Mouse (Mus musculus) urinary bladder, adult 2 months (tissue): ENCODE measurements around the gene Car1. TPM values are rescaled to one million over a fixed set of nuclear protein-coding genes. Genes with fewer than 3 reads are reported as not detected.
"Not testable (repeated sequence)": the region's sequence is repeated elsewhere in the genome, so short reads cannot be mapped to it uniquely, and the experiment has no call there.

Experiments used
- DNase-seq: peaks from one replicate; pipeline ENCODE4 v3.0.0; 2022; ENCODE audit warnings: low spot score
- polyA plus RNA-seq: library from polyadenylated mRNA; depleted of rRNA; stranded (reverse); fragments of >200 nt; gene quantifications from 2 replicates; pipeline ENCODE4 v1.2.3, GENCODE M21; 2012; rRNA removed

Car1 gene
- polyA plus RNA-seq, 1 experiment, result 0.21 TPM

DNA sequence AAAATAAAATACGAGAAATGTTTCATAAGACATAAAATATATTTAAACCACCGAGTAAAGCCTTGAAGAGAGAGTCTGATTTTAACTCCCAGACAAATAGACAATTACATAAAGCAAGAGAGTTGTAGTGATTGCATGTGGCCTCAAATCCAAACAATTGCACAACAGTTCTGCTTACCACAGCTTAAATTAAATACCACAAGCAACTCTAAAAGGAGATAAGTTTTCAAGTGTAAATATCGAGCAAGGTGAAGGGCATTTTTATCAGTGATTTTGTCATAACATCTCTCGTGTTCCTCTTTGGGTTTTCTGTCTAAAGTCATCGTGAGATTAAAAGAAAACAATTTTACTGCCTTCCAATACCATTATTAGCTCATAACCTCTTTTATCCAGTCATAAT, 25.0 kb downstream of the Car1 start:
- DNase-seq, result not testable (repeated sequence)

DNA sequence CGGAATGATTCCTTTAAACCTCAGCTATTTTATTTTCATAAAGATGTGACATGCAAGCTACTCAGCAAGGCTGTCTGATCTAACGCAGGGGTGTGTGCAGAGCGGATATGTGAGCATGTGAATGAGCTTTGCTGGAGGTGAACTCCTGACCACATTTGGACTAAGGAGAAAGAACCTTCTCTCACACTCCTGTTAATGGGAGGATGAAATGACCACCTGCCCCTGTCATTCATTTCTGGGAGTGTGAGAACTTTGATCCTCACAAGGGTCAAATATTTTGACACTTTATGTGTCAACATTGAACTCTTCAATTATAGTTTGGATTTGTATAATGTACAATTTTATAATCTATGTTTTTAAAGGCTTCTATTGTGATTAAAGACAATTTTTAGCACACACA, 25.8 kb downstream of the Car1 start:
- not testable (repeated sequence) for DNase-seq

DNA sequence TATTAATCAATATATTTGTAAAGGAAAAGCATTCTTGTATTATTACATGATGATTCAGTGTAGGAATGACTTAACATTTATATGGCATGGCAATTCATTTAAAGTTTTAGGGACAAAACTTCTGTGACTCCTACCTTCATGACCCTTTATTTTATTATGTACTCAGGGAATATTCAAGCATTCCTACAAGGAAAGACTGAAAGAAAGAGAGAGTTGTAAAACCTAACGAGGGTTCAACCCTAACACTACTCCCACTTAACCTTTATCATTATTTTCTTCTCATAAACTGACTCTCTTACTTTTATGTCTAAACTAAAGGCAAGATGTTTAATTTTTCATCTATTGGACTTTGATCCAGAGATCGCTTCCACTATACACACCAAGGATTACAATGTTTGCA, 28.0 kb downstream of the Car1 start:
- no peak for DNase-seq

DNA sequence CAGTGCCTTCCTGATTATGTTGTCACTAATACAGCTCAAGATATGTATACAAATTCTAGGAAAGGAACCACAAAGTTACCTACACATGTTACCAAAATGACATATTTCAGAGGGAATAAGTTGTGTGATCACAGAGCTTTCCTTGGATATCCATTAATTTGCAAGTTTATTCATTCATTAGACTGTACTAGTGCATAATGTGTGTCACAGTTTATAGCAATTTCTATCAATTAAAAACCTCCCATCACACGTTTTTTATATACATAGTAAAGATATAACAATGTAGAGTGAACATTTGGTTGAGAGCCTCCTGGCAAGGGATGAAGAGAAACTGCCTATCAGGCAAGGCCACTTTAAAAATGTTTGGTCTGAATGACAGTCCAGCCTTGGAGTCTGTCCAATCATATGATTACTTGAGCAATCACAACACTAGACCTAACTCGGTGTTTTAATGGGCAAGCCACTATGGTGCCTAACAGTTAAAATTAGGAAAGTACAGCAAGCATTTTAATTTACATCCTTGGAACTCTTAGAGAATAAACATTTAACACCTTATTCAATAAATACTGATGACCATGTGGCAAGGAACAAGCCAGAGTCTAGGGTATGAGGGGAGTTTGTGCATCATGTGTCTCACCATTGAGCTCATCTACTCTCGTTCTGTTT, 31.5 kb downstream of the Car1 start:
- not testable (repeated sequence) for DNase-seq

DNA sequence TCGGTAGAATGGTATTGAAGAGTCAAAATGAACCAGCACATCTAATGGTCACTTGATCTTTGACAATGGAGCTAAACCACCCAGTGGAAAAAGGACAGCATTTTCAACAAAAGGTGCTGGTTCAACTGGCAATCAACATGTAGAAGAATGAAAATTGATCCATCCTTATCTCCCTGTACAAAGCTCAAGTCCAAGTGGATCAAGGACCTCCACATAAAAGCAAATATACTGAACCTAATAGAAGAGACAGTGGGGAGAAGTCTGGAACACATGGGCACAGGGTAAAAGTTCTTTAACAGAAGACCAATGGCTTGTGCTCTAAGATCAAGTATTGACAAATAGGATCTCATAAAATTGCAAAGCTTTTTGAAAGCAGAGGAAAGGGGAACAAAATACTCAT, 33.6 kb downstream of the Car1 start:
- not testable (repeated sequence) for DNase-seq

DNA sequence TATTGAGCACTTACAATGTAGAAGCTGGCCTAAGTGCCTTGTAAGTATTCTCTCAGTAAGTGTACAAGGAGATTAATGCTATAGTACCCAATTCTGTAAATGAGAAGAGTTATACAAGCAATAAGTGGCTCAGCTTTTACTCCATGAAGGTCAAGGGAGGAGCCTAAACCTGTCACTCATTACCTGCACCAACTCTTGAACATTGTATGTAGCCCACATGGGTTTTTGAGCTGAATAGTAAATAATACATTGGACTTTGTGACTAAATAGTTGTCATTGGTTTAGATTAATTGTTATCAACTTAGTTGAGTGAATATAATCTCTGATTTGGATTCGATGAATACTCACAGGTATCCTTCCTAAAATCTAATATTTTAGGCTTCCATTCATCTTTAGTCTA, 35.7 kb downstream of the Car1 start:
- not testable (repeated sequence) for DNase-seq

DNA sequence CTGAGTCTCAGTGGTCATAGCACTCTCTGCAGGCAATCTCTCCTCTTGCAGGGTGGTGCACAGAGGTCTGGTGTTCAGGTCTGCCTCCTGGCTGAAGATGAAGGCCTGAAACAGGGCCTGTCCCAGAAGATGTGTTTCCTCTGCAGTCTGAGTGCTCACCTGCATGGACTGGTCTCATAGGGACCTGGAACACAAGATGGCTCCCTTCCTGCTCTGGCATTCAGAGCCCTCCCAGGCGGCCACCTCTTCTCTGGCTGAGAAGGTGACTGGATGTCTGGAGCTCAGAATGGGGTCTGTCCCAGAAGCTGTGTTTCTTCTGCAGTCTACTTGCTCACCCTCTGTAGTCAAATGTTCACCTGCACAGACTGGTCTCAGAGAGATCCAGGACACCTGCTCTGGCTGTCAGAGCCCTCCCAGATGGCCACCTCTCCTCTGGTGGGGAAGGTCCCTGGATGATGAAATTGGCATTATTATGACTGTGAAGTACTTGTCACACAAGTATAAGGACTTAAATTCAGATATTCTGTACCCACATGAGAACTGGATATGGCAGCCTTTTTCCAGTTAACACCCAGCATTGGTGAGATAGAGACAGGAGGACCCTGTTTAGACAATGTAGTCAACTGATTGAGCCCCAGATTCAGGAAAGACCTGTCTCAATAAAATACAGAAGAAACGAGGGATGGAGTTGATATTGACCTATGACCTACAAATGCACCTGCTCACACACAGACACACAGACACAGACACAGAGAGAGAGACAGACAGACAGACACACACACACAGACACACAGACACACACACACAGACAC, 43.2 kb downstream of the Car1 start:
- no peak for DNase-seq

DNA sequence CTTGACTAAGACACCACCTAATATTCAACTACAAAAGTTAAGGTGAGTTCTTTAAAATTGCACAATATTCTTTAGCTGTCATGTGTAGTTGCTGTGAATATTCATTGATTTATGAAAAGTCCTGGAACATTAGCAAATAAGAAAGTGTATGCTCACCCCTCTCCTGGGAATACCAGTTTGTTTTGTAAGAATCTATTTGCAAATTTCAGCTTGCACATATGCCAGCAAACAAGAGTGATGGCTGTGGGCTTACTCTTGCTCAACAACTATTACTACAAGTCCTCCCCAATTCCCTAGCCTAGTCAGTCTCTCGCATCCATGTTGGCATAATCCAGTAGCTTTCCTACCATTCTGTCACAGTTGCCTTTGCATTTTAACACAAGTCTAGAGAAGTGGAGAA, 52.5 kb downstream of the Car1 start:
- DNase-seq, result no peak

DNA sequence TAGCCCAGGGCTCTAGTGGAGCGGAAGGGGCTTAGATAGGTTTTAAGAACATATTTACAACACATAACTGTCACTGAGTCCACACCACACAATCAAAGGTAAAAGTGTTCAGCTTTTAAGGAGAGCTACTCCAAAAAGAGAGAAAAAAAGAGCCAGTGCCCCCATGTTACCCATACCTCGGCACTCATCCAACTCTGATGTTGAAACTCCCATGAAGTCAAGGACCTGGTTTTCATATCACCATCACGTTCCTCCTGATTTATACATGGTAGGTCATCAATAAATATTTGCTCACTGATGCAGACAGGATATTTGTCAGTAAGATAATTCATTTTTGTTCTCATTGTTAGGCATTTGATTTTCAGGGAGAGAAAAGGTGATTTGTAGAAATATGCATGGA, 62.1 kb downstream of the Car1 start:
- DNase-seq, result no peak

DNA sequence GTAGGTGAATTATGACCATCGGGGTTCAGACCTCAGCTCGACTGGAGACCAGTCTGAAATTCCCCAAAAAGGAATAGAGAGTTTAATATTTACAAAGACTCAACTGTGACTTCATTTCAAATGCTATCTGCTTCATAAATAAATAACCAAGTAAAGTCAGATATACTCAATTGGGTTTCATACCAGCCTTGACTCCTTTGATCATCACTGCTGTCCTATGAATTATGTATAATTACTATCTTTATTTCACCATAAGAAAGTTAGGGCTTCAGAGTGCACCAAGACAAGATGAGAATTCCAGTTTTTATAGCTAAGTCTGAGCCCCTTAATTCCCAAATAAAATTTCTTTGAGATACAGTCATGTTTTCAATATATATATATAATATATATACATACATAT, 69.9 kb downstream of the Car1 start:
- no peak for DNase-seq

DNA sequence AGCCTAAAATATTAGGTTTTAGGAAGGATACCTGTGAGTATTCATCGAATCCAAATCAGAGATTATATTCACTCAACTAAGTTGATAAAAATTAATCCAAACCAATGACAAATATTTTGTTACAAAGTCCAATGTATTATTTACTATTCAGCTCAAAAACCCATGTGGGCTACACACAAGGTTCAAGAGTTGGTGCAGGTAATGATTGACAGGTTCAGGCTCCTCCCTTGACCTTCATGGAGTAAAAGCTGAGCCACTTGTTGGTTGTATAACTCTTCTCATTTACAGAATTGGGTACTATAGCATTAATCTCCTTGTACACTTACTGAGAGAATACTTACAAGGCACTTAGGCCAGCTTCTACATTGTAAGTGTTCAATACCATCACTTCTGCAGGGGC, 80.7 kb downstream of the Car1 start:
- DNase-seq, result not testable (repeated sequence)

DNA sequence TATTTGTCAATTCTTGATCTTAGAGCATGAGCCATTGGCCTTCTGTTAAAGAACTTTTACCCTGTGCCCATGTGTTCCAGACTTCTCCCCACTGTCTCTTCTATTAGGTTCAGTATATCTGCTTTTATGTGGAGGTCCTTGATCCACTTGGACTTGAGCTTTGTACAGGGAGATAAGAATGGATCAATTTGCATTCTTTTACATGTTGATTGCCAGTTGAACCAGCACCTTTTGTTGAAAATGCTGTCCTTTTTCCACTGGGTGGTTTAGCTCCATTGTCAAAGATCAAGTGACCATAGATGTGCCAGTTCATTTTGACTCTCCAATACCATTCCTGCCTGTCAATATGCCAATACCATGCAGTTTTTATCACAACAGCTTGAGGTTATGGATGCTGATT, 82.7 kb downstream of the Car1 start:
- not testable (repeated sequence) for DNase-seq

Other genes with a start within 250 kb of the Car1 start
- gene 1810022K09Rik, start 197.1 kb downstream of the Car1 start, polyA plus RNA-seq, result 143 and 179 TPM in 2 replicates
- gene Car13, start 166.6 kb downstream of the Car1 start, polyA plus RNA-seq, result 15.2 and 15.8 TPM in 2 replicates
- 476 and 674 TPM in 2 replicates for gene Car3, start 55.1 kb upstream of the Car1 start, polyA plus RNA-seq
- 18.4 and 21.6 TPM in 2 replicates for gene Car2, start 77.9 kb upstream of the Car1 start, polyA plus RNA-seq